Mouse (Mus musculus) adrenal gland, adult 10 weeks (tissue): Measurements from ENCODE around the gene Gm49373. TPM values are rescaled to one million over a fixed set of nuclear protein-coding genes. Genes with fewer than 3 reads are reported as not detected.

Experiments used
- polyA plus RNA-seq: library from polyadenylated mRNA; stranded (reverse); fragments of 350-450 nt; fragmentation: Illumina TruSeq; extraction: RNeasy Lipid Tissue Mini Kit (QIAGEN cat#74804); gene quantifications from one replicate; pipeline ENCODE4 v1.2.3, GENCODE M21; 2014; ENCODE audit warnings: low read depth, low replicate concordance

The Gm49373 gene
- not detected for polyA plus RNA-seq

DNA sequence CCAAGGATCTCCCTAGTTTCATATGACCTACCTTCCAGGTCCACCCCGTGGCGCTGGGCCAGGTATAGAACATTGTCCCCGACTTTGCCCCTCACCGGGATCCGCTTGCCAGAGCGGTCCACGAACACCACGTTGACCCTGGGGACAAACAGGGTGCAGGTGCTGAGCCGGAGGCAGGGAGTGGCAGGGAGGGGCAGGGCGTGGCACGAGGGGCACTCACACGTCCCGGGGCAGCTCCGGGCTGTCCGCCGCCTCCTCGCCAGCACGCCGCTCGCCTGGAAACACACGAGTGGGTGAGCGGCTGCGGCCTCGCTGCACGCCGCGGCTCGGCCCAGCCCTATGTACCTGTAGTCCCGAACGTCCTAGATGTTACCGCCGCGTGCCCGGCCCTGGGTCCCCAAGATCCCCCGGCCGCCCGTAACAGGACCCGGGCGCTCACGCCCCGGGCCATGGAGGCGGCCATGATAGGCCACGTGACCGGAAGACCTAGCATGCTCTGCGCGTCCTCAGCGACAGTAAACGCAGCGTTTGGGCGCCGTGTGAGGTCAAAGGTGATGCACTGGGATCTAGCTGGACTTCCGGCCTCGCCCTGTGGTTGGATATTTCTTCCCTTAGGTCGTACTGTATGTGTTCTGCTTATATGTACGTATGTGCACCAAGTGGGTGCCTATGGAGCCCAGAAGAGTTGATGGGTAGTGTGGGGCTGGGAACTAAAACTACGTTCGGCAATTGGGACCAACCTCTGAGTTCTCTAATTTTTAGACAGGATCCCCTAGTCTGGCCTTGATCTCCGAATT lies at the start of gene Gm49373, which contains the start of gene Fdx1l:
TSS of gene Gm49373 (minus strand) at position 53 of the 797 bp plus-strand sequence.
TSS of gene Fdx1l (minus strand) at position 571 of the 797 bp plus-strand sequence.

DNA sequence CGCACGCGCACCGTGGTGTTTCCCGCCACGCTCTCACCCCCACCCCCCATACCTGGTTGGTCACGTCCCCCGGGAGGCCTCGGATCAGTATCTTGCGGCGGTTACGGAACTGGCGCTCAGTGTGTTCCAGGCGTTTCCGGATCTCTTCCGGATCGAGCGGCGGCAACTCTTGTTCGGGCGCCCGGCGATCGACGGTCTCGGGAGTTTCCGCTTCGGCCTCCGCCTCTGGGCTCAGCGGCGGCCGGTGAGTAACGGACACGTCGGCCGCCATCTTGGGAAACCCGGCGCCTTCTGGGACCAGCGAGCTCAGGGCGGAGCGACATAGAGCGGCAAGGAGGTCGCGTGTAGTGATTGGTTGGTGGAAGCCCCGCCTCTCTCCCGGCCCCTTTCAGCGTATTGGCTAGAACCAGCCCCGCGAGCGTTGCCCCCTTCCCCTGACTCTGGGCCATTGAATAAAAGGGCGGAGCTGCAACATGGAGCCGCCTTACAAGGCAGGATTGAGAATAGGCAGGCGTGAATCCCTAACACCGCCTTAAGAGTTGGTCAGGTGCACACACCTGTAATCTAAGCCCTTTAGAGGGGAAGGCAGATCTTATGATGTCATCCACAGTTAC lies 18.9 kb upstream of the Gm49373 start, which contains the start of the genes Gm38431 and Raver1:
TSS of gene Gm38431 (minus strand) at position 291 of the 614 bp plus-strand sequence.
TSS of gene Raver1 (minus strand) at position 302 of the 614 bp plus-strand sequence.

DNA sequence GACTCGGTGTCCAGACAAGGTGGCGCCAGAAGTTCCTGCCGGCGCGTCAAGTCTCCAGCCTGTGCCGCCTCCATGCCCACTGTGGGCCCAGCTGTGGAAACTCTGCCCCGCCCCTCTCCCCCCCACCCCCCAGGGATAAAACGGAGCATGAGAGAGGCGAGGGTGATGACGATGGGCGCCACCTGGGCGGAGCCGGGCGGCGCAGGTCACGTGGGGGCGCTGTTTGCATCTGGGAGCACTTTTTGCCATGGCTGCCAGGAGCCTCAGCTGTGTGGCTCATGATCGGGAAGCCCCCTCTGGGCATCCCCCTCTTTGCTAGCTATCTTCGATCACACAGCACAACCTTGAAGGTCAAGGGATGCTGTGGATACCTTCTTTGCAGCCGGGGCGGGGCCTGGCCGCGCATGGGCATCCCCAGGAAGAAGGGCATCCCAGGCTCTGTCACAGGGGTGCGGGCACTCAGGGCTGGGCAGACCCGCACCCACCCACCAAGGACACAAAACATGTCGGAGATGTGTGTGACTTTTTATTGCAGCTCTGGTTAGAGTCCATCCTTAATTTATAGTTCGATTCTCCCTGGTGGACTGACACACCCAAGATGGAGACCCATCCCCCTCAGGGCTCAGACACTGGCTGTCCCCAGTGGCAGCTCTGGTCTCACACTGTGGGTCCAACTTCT lies 5.8 kb downstream of the Gm49373 start, which contains the start of gene Zglp1:
TSS of gene Zglp1 (minus strand) at position 88 of the 679 bp plus-strand sequence.

DNA sequence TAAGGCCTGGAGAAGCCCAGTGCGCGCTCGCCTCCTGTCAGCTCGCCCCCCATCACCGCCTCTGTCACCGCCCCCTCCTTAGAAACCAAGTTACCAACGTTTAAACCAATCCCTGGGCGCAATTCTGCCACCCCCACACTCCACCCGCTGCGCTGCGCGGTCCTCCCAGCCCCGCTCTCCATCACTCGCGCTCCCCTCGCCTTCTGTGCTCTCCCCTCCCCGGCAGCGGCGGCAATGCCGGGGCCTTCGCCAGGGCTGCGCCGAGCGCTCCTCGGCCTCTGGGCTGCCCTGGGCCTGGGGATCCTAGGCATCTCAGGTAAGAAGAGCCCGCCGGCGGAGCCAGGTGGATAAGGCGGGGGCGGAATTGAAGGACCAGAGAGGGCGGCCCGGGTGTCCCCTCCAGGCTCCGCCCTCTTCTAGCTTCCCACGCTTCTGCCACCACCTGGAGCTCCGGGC lies 41.0 kb downstream of the Gm49373 start, which contains the start of gene Icam5:
TSS of gene Icam5 (plus strand) at position 178 of the 456 bp plus-strand sequence.

DNA sequence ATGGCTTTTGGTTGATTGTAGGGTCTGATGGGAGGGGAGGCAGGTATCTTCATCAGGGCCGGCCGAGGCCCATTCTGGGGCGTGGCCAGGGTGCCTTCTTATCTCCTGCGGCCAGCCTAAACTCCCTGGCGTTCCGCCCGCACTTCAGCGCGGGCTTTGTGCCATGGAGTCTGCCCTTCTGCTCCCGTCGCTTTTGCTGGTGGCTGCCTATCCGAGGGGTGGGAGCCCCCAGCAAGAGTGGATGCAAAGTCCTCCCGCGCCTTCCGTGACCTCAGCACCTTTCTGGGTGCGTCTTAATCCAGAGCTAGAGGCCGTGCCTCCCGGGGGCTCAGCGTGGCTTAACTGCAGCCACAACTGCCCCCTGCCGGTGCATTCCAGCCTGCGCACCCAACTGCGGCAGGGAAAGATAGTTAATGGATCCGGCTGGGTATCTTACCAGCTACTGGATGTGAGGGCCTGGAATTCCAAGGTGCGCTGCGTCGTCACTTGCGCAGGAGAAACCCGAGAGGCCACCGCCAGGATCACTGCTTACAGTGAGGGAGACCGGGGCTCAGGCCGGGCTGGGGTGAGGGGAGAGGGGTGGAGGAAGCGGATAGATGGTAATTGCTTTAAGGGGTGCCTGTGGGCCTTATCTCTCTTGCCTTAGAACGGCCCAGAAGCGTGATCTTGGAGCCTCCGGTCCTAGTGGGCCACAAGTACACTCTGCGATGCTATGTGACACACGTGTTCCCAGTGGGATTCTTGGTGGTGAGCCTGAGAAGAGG lies 43.4 kb downstream of the Gm49373 start, which contains the start of gene Icam4:
TSS of gene Icam4 (plus strand) at position 83 of the 764 bp plus-strand sequence.

DNA sequence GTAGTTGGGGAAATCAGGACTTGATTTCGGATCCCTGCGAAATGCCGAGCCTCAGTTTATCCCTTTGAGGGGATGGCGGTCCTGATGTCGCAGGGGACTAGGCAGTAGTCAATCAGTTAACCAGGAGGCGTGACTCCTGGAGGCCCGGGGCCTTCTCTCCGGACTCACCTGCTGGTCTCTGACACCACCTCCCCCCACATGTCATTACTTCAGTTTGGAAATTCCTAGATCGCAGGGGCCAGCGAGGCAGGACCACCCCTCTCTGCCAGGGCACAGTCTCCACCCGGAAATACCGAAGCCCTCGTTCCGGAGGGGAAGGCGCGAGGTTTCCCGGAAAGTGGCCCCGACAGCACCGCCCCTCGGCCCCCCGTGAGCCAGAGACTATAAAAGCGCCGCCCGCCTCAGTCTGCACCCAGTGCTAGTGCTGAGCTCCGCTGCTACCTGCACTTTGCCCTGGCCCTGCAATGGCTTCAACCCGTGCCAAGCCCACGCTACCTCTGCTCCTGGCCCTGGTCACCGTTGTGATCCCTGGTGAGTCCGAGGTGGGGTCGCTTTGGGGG lies 57.2 kb downstream of the Gm49373 start, which contains the start of gene Icam1:
TSS of gene Icam1 (plus strand) at position 415 of the 560 bp plus-strand sequence.

Other genes starting within 250 kb of the Gm49373 start
- 4.7 TPM for gene A230050P20Rik, start 204.5 kb downstream of the Gm49373 start, polyA plus RNA-seq
- gene Angptl6, start 193.4 kb downstream of the Gm49373 start, polyA plus RNA-seq, result not detected
- gene Ppan, start 184.9 kb downstream of the Gm49373 start, polyA plus RNA-seq, result 0.17 TPM
- gene Eif3g, start 174.5 kb downstream of the Gm49373 start, polyA plus RNA-seq, result 26.8 TPM
- 12.0 TPM for gene Dnmt1, start 113.2 kb downstream of the Gm49373 start, polyA plus RNA-seq
- 3.0 TPM for gene S1pr2, start 96.3 kb downstream of the Gm49373 start, polyA plus RNA-seq
- gene Mrpl4, start 70.4 kb downstream of the Gm49373 start, polyA plus RNA-seq, result 1.1 TPM
- gene Icam1, start 57.1 kb downstream of the Gm49373 start, polyA plus RNA-seq, result 3.1 TPM
- gene Icam4, start 43.7 kb downstream of the Gm49373 start, polyA plus RNA-seq, result not detected
- not detected for gene Icam5, start 41.0 kb downstream of the Gm49373 start, polyA plus RNA-seq
- not detected for gene Zglp1, start 6.0 kb downstream of the Gm49373 start, polyA plus RNA-seq
- gene Fdx1l, start 518 bp upstream of the Gm49373 start, polyA plus RNA-seq, result not detected
- 2.4 TPM for gene Gm38431, start 18.9 kb upstream of the Gm49373 start, polyA plus RNA-seq
- 10.4 TPM for gene Raver1, start 18.9 kb upstream of the Gm49373 start, polyA plus RNA-seq
- gene Tyk2, start 58.1 kb upstream of the Gm49373 start, polyA plus RNA-seq, result 1.3 TPM
- 13.1 TPM for gene Cdc37, start 76.9 kb upstream of the Gm49373 start, polyA plus RNA-seq
- gene Pde4a, start 92.6 kb upstream of the Gm49373 start, polyA plus RNA-seq, result 0.87 TPM
- gene Keap1, start 166.3 kb upstream of the Gm49373 start, polyA plus RNA-seq, result 10.0 TPM
- not detected for gene S1pr5, start 175.3 kb upstream of the Gm49373 start, polyA plus RNA-seq
- gene Atg4d, start 192.2 kb upstream of the Gm49373 start, polyA plus RNA-seq, result 1.5 TPM
- gene Kri1, start 214.9 kb upstream of the Gm49373 start, polyA plus RNA-seq, result 5.5 TPM
- 7.1 TPM for gene Cdkn2d, start 218.3 kb upstream of the Gm49373 start, polyA plus RNA-seq
- gene Ap1m2, start 239.2 kb upstream of the Gm49373 start, polyA plus RNA-seq, result not detected
- 23.9 TPM for gene Slc44a2, start 247.6 kb upstream of the Gm49373 start, polyA plus RNA-seq